Mouse (Mus musculus) CD4-positive helper T cell, adult 2 months (primary cell): Measurements from ENCODE around the gene Med12l.
"Not testable (repeated sequence)": the region's sequence is repeated elsewhere in the genome, so short reads cannot be mapped to it uniquely, and the experiment has no call there.

Experiments
- DNase-seq: peaks from one replicate; pipeline ENCODE4 v3.0.0-alpha.2; 2012; ENCODE audit warnings: low read depth, missing footprints, low spot score

The Med12l gene

GRCm38 (mm10) chr3:59138946-59139468 lies 133.4 kb downstream of the Med12l start:
- DNase-seq, result no peak

- DNase-seq, result no peak
These were observed 134.0 kb downstream of the Med12l start for GRCm38 (mm10) chr3:59139651-59140051.

GRCm38 (mm10) chr3:59140115-59140514 lies 134.5 kb downstream of the Med12l start:
- no peak for DNase-seq

GRCm38 (mm10) chr3:59140941-59141340 lies 135.3 kb downstream of the Med12l start:
- DNase-seq, result not testable (repeated sequence)

- no peak for DNase-seq
These were observed 136.1 kb downstream of the Med12l start for GRCm38 (mm10) chr3:59141507-59142305.

GRCm38 (mm10) chr3:59145194-59145593 lies 139.6 kb downstream of the Med12l start:
- DNase-seq, result no peak

GRCm38 (mm10) chr3:59149646-59150045 lies 144.0 kb downstream of the Med12l start:
- DNase-seq, result no peak

GRCm38 (mm10) chr3:59150624-59151023 lies 145.0 kb downstream of the Med12l start:
- no peak for DNase-seq

GRCm38 (mm10) chr3:59153424-59153823 lies 147.8 kb downstream of the Med12l start, which contains the start of gene P2ry14:
TSS of gene P2ry14 (minus strand) at chr3:59153618.
- DNase-seq, result no peak

- no peak for DNase-seq
These were observed 149.3 kb downstream of the Med12l start for GRCm38 (mm10) chr3:59154888-59155287.

GRCm38 (mm10) chr3:59155404-59155803 lies 149.8 kb downstream of the Med12l start:
- DNase-seq, result no peak

- DNase-seq, result no peak
These were observed 151.4 kb downstream of the Med12l start for GRCm38 (mm10) chr3:59157048-59157447.

GRCm38 (mm10) chr3:59160465-59160864 lies 154.8 kb downstream of the Med12l start:
- DNase-seq, result no peak

- no peak for DNase-seq
These were observed 161.9 kb downstream of the Med12l start for GRCm38 (mm10) chr3:59167417-59168054.

GRCm38 (mm10) chr3:59168476-59168875 lies 162.9 kb downstream of the Med12l start:
- peak; percentile 13 for DNase-seq

- no peak for DNase-seq
These were observed 163.6 kb downstream of the Med12l start for GRCm38 (mm10) chr3:59169215-59169614.

GRCm38 (mm10) chr3:59169921-59170627 lies 164.4 kb downstream of the Med12l start:
- no peak for DNase-seq

GRCm38 (mm10) chr3:59174426-59175154 lies 169.0 kb downstream of the Med12l start:
- no peak for DNase-seq

- peak; percentile 54 for DNase-seq
These were observed 169.6 kb downstream of the Med12l start for GRCm38 (mm10) chr3:59175234-59175633.

GRCm38 (mm10) chr3:59176871-59177270 lies 171.2 kb downstream of the Med12l start:
- DNase-seq, result no peak

GRCm38 (mm10) chr3:59181134-59181533 lies 175.5 kb downstream of the Med12l start:
- no peak for DNase-seq
